Mouse (Mus musculus) CH12.LX (cell line): Measurements from ENCODE around the gene Mrpl34.

ENCODE experiments used
- CTCF ChIP-seq, 2 experiments: IDR thresholded peaks in 1 of 2; conservative IDR thresholded peaks in 1 of 2; 2 replicates each; pipeline ENCODE4 v1.5.1; 2011 to 2012; ENCODE audit warnings: low read depth in 2 of 2, low read length in 2 of 2, improper control_type of control experiment in 1 of 2, inconsistent platforms in 1 of 2, mild to moderate bottlenecking in 1 of 2, moderate library complexity in 1 of 2
- RAD21 ChIP-seq: IDR thresholded peaks from 2 replicates; pipeline ENCODE4 v1.6.1; 2011; ENCODE audit warnings: low read depth, mild to moderate bottlenecking, low read length, improper control_type of control experiment, moderate library complexity
- USF1 ChIP-seq: IDR thresholded peaks from 2 replicates; pipeline ENCODE4 v1.6.1; 2014; ENCODE audit warnings: low read depth, mild to moderate bottlenecking, inconsistent platforms, low read length, improper control_type of control experiment
- ZNF384 ChIP-seq: IDR thresholded peaks from 2 replicates; pipeline ENCODE4 v1.6.1; 2012; ENCODE audit warnings: low read depth, low read length, improper control_type of control experiment, inconsistent platforms

GRCm38 (mm10) chr8:71467201-71467600 is 2.4 kb downstream of the Mrpl34 start:
- no peak for TF ChIP-seq RAD21
- no peak for TF ChIP-seq CTCF (conservative IDR thresholded peaks at IDR 0.05 in 1 of 2, IDR thresholded peaks at IDR 0.05 in 1 of 2; ENCODE audit: low read depth in 2 of 2, low read length in 2 of 2)
- no peak for TF ChIP-seq ZNF384
- TF ChIP-seq USF1 = no peak
